ENCODE assay signal across 26 mouse cellular contexts in the genomic region with DNA sequence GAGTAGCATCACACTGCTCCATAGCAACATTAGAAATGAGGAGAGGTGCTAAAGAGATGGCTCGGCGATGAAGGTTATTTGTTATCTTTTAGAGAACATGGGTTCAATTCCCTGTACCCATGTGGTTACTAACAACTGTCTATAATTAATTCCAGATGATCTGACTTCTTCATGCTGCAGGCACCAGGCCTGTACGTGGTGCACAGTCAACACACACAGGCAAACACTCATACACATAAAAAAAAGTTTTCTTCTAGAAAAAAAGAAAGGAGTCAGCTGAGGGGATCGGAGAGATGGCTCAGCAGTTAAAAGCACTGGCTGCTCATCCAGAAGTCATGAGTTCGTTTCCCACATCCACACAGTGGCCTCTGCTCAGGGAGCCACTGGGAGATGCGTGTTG.
"Had no signal": no experiment of that assay in that cellular context is flagged by ENCODE, and none has a peak within 500 bp of the region (broad histone marks: within the 10 kb centered on the region; RNA-seq: fewer than 3 reads in every experiment).

No protein-coding gene starts in this region.

- H3K4me3 ChIP-seq: heart, embryonic 13.5 days; heart, embryonic 15.5 days; hindbrain, embryonic 13.5 days; hindbrain, embryonic 15.5 days; intestine, embryonic 15.5 days; layer of hippocampus, adult 2 months; left cerebral cortex, adult 2 months; limb, embryonic 10.5 days; limb, embryonic 12.5 days; liver, embryonic 13.5 days; liver, embryonic 15.5 days had no signal

- H3K9me3 ChIP-seq: heart, embryonic 13.5 days; heart, embryonic 15.5 days; hindbrain, embryonic 13.5 days; hindbrain, embryonic 15.5 days; intestine, embryonic 15.5 days; limb, embryonic 10.5 days; limb, embryonic 12.5 days; liver, embryonic 13.5 days; liver, embryonic 15.5 days had no signal

- ATAC-seq: hindbrain, postnatal 0 days; intestine, embryonic 15.5 days; intestine, postnatal 0 days had no signal

- H3K4me1 ChIP-seq: hindbrain, embryonic 13.5 days; hindbrain, embryonic 15.5 days; intestine, embryonic 15.5 days; liver, embryonic 13.5 days had no signal

- H3K4me2 ChIP-seq: heart, embryonic 11.5 days; heart, embryonic 13.5 days; heart, embryonic 15.5 days; hindbrain, embryonic 13.5 days; hindbrain, embryonic 15.5 days; intestine, embryonic 15.5 days; limb, embryonic 12.5 days; liver, embryonic 11.5 days; liver, embryonic 13.5 days; liver, embryonic 15.5 days had no signal

- H3K27ac ChIP-seq: heart, embryonic 13.5 days; heart, embryonic 15.5 days; hindbrain, embryonic 13.5 days; hindbrain, embryonic 15.5 days; hindbrain, postnatal 0 days; intestine, embryonic 15.5 days; layer of hippocampus, adult 2 months; left cerebral cortex, adult 2 months; limb, embryonic 10.5 days; limb, embryonic 12.5 days; liver, embryonic 13.5 days; liver, embryonic 15.5 days had no signal

- H3K36me3 ChIP-seq: hindbrain, embryonic 13.5 days; hindbrain, embryonic 15.5 days; intestine, embryonic 15.5 days had no signal

- H3K9ac ChIP-seq: heart, embryonic 13.5 days; heart, embryonic 15.5 days; hindbrain, embryonic 13.5 days; hindbrain, embryonic 15.5 days; intestine, embryonic 15.5 days; limb, embryonic 12.5 days; liver, embryonic 13.5 days; liver, embryonic 15.5 days had no signal

- DNase-seq: gastrocnemius, postnatal 14 days; gastrocnemius, postnatal 36 days; heart, adult 18-20 months; heart, postnatal 14 days; heart, postnatal 36 days; kidney, adult 18-20 months; kidney, adult 8-10 months; kidney, postnatal 10 days; kidney, postnatal 25 days; kidney, postnatal 4 days; liver; liver, embryonic 13.5 days had no signal

- H3K27me3 ChIP-seq: heart, embryonic 13.5 days; heart, embryonic 15.5 days; hindbrain, embryonic 13.5 days; hindbrain, embryonic 15.5 days; intestine, embryonic 15.5 days; limb, embryonic 12.5 days; liver, embryonic 13.5 days; liver, embryonic 15.5 days had no signal
